Mouse (Mus musculus): Measurements from ENCODE around the gene Cldn3. TPM values are rescaled to one million over a fixed set of nuclear protein-coding genes. Genes with fewer than 3 reads are reported as not detected.

The Cldn3 gene
- polyA plus RNA-seq, 1 experiment from 2014 or later, result 69.7 TPM

- Histone ChIP-seq H3K4me2 (replicated peaks; ENCODE audit: low read depth, low read length) (peak overlapping the region; percentile 46), H3K9ac (replicated peaks; ENCODE audit: low read depth, low read length) (peak overlapping the region; percentile 42), H3K27ac (ENCODE audit: low read length) (peak overlapping the region; percentile 83), H3K9me3 (ENCODE audit: control insufficient read depth, low read depth, low read length) (no peaks in the 10 kb centered on the region), H3K4me1 (ENCODE audit: control insufficient read depth, insufficient read depth, low read length) (peaks cover 15% of the 10 kb centered on the region; the same call in 1 of the 2 replicates), H3K27me3 (ENCODE audit: control insufficient read depth, insufficient read depth, low read length) (peaks cover 29% of the 10 kb centered on the region), H3K4me3 (ENCODE audit: low read depth, low read length) (peak overlapping the region; percentile 37), H3K36me3 (ENCODE audit: control insufficient read depth, insufficient read depth, low read length) (no peaks in the 10 kb centered on the region)
- 6% methylated on average over 79 of the region's 79 CpGs for WGBS
- no peak for ATAC-seq (ENCODE audit: insufficient number of reproducible peaks, insufficient read depth, low FRiP score, low read depth)
Measured at GRCm38 (mm10) chr5:134986298-134987268, 569 bp downstream of the Cldn3 start.

GRCm38 (mm10) chr5:134989166-134989565, 3.2 kb downstream of the Cldn3 start:
- peaks cover 29% of the 10 kb centered on the region for H3K27me3 ChIP-seq (ENCODE audit: control insufficient read depth, insufficient read depth, low read length)
- H3K9me3 ChIP-seq (ENCODE audit: control insufficient read depth, low read depth, low read length), result no peaks in the 10 kb centered on the region
- no peak overlapping the region for H3K9ac ChIP-seq (replicated peaks; ENCODE audit: low read depth, low read length)
- 0 out of 2 replicates have a peak overlapping the region, but pooled peaks have one; percentile 17 for H3K4me2 ChIP-seq (replicated peaks; ENCODE audit: low read depth, low read length)
- peaks cover 15% of the 10 kb centered on the region; the same call in 1 of the 2 replicates for H3K4me1 ChIP-seq (ENCODE audit: control insufficient read depth, insufficient read depth, low read length)
- H3K27ac ChIP-seq (ENCODE audit: low read length), result no peak overlapping the region
- WGBS, result 50% methylated on average over 11 of the region's 11 CpGs
- ATAC-seq (ENCODE audit: insufficient number of reproducible peaks, insufficient read depth, low FRiP score, low read depth), result no peak
- no peak overlapping the region for H3K4me3 ChIP-seq (ENCODE audit: low read depth, low read length)
- H3K36me3 ChIP-seq (ENCODE audit: control insufficient read depth, insufficient read depth, low read length), result no peaks in the 10 kb centered on the region

- peaks cover 29% of the 10 kb centered on the region for H3K27me3 ChIP-seq (ENCODE audit: control insufficient read depth, insufficient read depth, low read length)
- H3K36me3 ChIP-seq (ENCODE audit: control insufficient read depth, insufficient read depth, low read length), result no peaks in the 10 kb centered on the region
- peaks cover 15% of the 10 kb centered on the region; the same call in 1 of the 2 replicates for H3K4me1 ChIP-seq (ENCODE audit: control insufficient read depth, insufficient read depth, low read length)
- H3K4me3 ChIP-seq (ENCODE audit: low read depth, low read length), result no peak overlapping the region
- H3K4me2 ChIP-seq (replicated peaks; ENCODE audit: low read depth, low read length), result no peak overlapping the region
- no peak overlapping the region for H3K27ac ChIP-seq (ENCODE audit: low read length)
- 58% methylated on average over 6 of the region's 6 CpGs for WGBS
- no peaks in the 10 kb centered on the region for H3K9me3 ChIP-seq (ENCODE audit: control insufficient read depth, low read depth, low read length)
- no peak overlapping the region for H3K9ac ChIP-seq (replicated peaks; ENCODE audit: low read depth, low read length)
- ATAC-seq (ENCODE audit: insufficient number of reproducible peaks, insufficient read depth, low FRiP score, low read depth), result no peak
Measured at GRCm38 (mm10) chr5:134989741-134990140, 3.7 kb downstream of the Cldn3 start.

- 84% methylated on average over 5 of the region's 5 CpGs for WGBS
- Histone ChIP-seq H3K9me3 (ENCODE audit: control insufficient read depth, low read depth, low read length) (no peaks in the 10 kb centered on the region), H3K4me1 (ENCODE audit: control insufficient read depth, insufficient read depth, low read length) (no peaks in the 10 kb centered on the region), H3K4me2 (replicated peaks; ENCODE audit: low read depth, low read length) (no peak overlapping the region), H3K27ac (ENCODE audit: low read length) (no peak overlapping the region; the same call in 1 of the 2 replicates), H3K36me3 (ENCODE audit: control insufficient read depth, insufficient read depth, low read length) (no peaks in the 10 kb centered on the region), H3K4me3 (ENCODE audit: low read depth, low read length) (no peak overlapping the region), H3K27me3 (ENCODE audit: control insufficient read depth, insufficient read depth, low read length) (peaks cover 4% of the 10 kb centered on the region), H3K9ac (replicated peaks; ENCODE audit: low read depth, low read length) (no peak overlapping the region)
- ATAC-seq (ENCODE audit: insufficient number of reproducible peaks, insufficient read depth, low FRiP score, low read depth), result no peak
Measured at GRCm38 (mm10) chr5:134992566-134992965, 6.6 kb downstream of the Cldn3 start.

GRCm38 (mm10) chr5:134998359-134998758, 12.3 kb downstream of the Cldn3 start:
- WGBS, result 56% methylated on average over 6 of the region's 6 CpGs
- Histone ChIP-seq H3K36me3 (ENCODE audit: control insufficient read depth, insufficient read depth, low read length) (no peaks in the 10 kb centered on the region), H3K27me3 (ENCODE audit: control insufficient read depth, insufficient read depth, low read length) (no peaks in the 10 kb centered on the region), H3K4me1 (ENCODE audit: control insufficient read depth, insufficient read depth, low read length) (peaks cover 4% of the 10 kb centered on the region; the same call in 1 of the 2 replicates), H3K9me3 (ENCODE audit: control insufficient read depth, low read depth, low read length) (no peaks in the 10 kb centered on the region), H3K27ac (ENCODE audit: low read length) (no peak overlapping the region), H3K4me3 (ENCODE audit: low read depth, low read length) (no peak overlapping the region), H3K4me2 (replicated peaks; ENCODE audit: low read depth, low read length) (no peak overlapping the region), H3K9ac (replicated peaks; ENCODE audit: low read depth, low read length) (no peak overlapping the region)
- no peak for ATAC-seq (ENCODE audit: insufficient number of reproducible peaks, insufficient read depth, low FRiP score, low read depth)

GRCm38 (mm10) chr5:134999797-135000196, 13.8 kb downstream of the Cldn3 start:
- 94% methylated on average over 4 of the region's 4 CpGs for WGBS
- no peak overlapping the region for H3K4me3 ChIP-seq (ENCODE audit: low read depth, low read length)
- H3K9me3 ChIP-seq (ENCODE audit: control insufficient read depth, low read depth, low read length), result no peaks in the 10 kb centered on the region
- H3K36me3 ChIP-seq (ENCODE audit: control insufficient read depth, insufficient read depth, low read length), result no peaks in the 10 kb centered on the region
- no peak overlapping the region for H3K9ac ChIP-seq (replicated peaks; ENCODE audit: low read depth, low read length)
- peaks cover 4% of the 10 kb centered on the region; the same call in 1 of the 2 replicates for H3K4me1 ChIP-seq (ENCODE audit: control insufficient read depth, insufficient read depth, low read length)
- ATAC-seq (ENCODE audit: insufficient number of reproducible peaks, insufficient read depth, low FRiP score, low read depth), result no peak
- no peak overlapping the region for H3K4me2 ChIP-seq (replicated peaks; ENCODE audit: low read depth, low read length)
- no peak overlapping the region for H3K27ac ChIP-seq (ENCODE audit: low read length)
- no peaks in the 10 kb centered on the region for H3K27me3 ChIP-seq (ENCODE audit: control insufficient read depth, insufficient read depth, low read length)

- Histone ChIP-seq H3K27ac (ENCODE audit: low read length) (peak overlapping the region; percentile 77), H3K36me3 (ENCODE audit: control insufficient read depth, insufficient read depth, low read length) (no peaks in the 10 kb centered on the region), H3K4me1 (ENCODE audit: control insufficient read depth, insufficient read depth, low read length) (peaks cover 4% of the 10 kb centered on the region; the same call in 1 of the 2 replicates), H3K9ac (replicated peaks; ENCODE audit: low read depth, low read length) (no peak overlapping the region), H3K4me2 (replicated peaks; ENCODE audit: low read depth, low read length) (peak overlapping the region; percentile 23), H3K27me3 (ENCODE audit: control insufficient read depth, insufficient read depth, low read length) (no peaks in the 10 kb centered on the region), H3K4me3 (ENCODE audit: low read depth, low read length) (no peak overlapping the region), H3K9me3 (ENCODE audit: control insufficient read depth, low read depth, low read length) (no peaks in the 10 kb centered on the region)
- no peak for ATAC-seq (ENCODE audit: insufficient number of reproducible peaks, insufficient read depth, low FRiP score, low read depth)
- WGBS, result 55% methylated on average over 16 of the region's 16 CpGs
Measured at GRCm38 (mm10) chr5:135000751-135001150, 14.7 kb downstream of the Cldn3 start.

- Histone ChIP-seq H3K4me1 (ENCODE audit: control insufficient read depth, insufficient read depth, low read length) (peaks cover 4% of the 10 kb centered on the region; the same call in 1 of the 2 replicates), H3K27me3 (ENCODE audit: control insufficient read depth, insufficient read depth, low read length) (no peaks in the 10 kb centered on the region), H3K4me3 (ENCODE audit: low read depth, low read length) (no peak overlapping the region), H3K4me2 (replicated peaks; ENCODE audit: low read depth, low read length) (peak overlapping the region; percentile 23), H3K9ac (replicated peaks; ENCODE audit: low read depth, low read length) (no peak overlapping the region), H3K27ac (ENCODE audit: low read length) (peak overlapping the region; percentile 79), H3K9me3 (ENCODE audit: control insufficient read depth, low read depth, low read length) (no peaks in the 10 kb centered on the region), H3K36me3 (ENCODE audit: control insufficient read depth, insufficient read depth, low read length) (no peaks in the 10 kb centered on the region)
- ATAC-seq (ENCODE audit: insufficient number of reproducible peaks, insufficient read depth, low FRiP score, low read depth), result peak; percentile 94
- 1% methylated on average over 14 of the region's 14 CpGs for WGBS
Measured at GRCm38 (mm10) chr5:135001309-135001708, 15.3 kb downstream of the Cldn3 start.
